Mouse (Mus musculus) urinary bladder, postnatal 36 days (tissue): Measurements from ENCODE around the gene Efna2.
"Not testable (repeated sequence)": the region's sequence is repeated elsewhere in the genome, so short reads cannot be mapped to it uniquely, and the experiment has no call there.

ENCODE experiments used
- DNase-seq, 2 experiments: peaks; one replicate each; pipeline ENCODE4 v3.0.0; 2022; ENCODE audit warnings: low spot score in 2 of 2, mixed read lengths in 1 of 2

Gene Efna2

GRCm38 (mm10) chr10:80154384-80154783 is 24.9 kb upstream of the Efna2 start:
- DNase-seq, result no peak

- no peak for DNase-seq
These were observed 24.0 kb upstream of the Efna2 start for GRCm38 (mm10) chr10:80155277-80155676.

- DNase-seq, result no peak
These were observed 23.1 kb upstream of the Efna2 start for GRCm38 (mm10) chr10:80156002-80156751.

- DNase-seq, result no peak
These were observed 22.6 kb upstream of the Efna2 start for GRCm38 (mm10) chr10:80156752-80157053.

- DNase-seq, result no peak
These were observed 21.9 kb upstream of the Efna2 start for GRCm38 (mm10) chr10:80157141-80157929.

- DNase-seq, result peak; percentile 61 to 75
These were observed 20.8 kb upstream of the Efna2 start for GRCm38 (mm10) chr10:80158307-80158986.

GRCm38 (mm10) chr10:80159021-80159560 is 20.2 kb upstream of the Efna2 start:
- peak in 1 of 2 experiments; percentile 39 for DNase-seq

- DNase-seq, result peak; percentile 98 to 99
These were observed 19.5 kb upstream of the Efna2 start for GRCm38 (mm10) chr10:80159561-80160454.

GRCm38 (mm10) chr10:80160455-80161371 is 18.6 kb upstream of the Efna2 start:
- DNase-seq, result peak; percentile 85 to 91

- DNase-seq, result no peak
These were observed 17.6 kb upstream of the Efna2 start for GRCm38 (mm10) chr10:80161522-80162242.

GRCm38 (mm10) chr10:80162243-80162608 is 17.1 kb upstream of the Efna2 start:
- no peak for DNase-seq

- no peak for DNase-seq
These were observed 16.5 kb upstream of the Efna2 start for GRCm38 (mm10) chr10:80162716-80163299.

GRCm38 (mm10) chr10:80163721-80164120 is 15.6 kb upstream of the Efna2 start:
- peak; percentile 59 to 75 for DNase-seq

- no peak for DNase-seq
These were observed 14.9 kb upstream of the Efna2 start for GRCm38 (mm10) chr10:80164161-80164997.

GRCm38 (mm10) chr10:80164998-80165344 is 14.3 kb upstream of the Efna2 start:
- DNase-seq, result peak; percentile 95 to 97

GRCm38 (mm10) chr10:80165392-80166128 is 13.7 kb upstream of the Efna2 start, which contains the start of gene Cirbp:
Gene Cirbp, plus strand, starts transcription at chr10:80165985.
- DNase-seq, result no peak

GRCm38 (mm10) chr10:80166136-80166535 is 13.1 kb upstream of the Efna2 start:
- not testable (repeated sequence) for DNase-seq
